In genomic region chr9:31849387-31849786, GRCm38 (mm10) we compare ENCODE assay signal across 21 mouse cellular contexts.
DNase-seq lines count a peak whose midpoint lies in the region; ATAC-seq and TF ChIP-seq lines count a peak whose summit lies in the region.
"Had no signal": no experiment of that assay in that cellular context is flagged by ENCODE, and none has a peak within 500 bp of the region (broad histone marks: within the 10 kb centered on the region; RNA-seq: fewer than 3 reads in every experiment).

No protein-coding gene starts in this region.

- intact Hi-C loops in heart, postnatal 10 days (cut with DNase I), result no loop called here

- TF ChIP-seq POLR2A in small intestine, adult 2 months (IDR thresholded peaks at IDR 0.05; ENCODE audit: low read depth, low read length), result no peak

- no peak overlapping the region for H3K4me2 ChIP-seq in limb, embryonic 13.5 days (replicated peaks)
- no peak overlapping the region for H3K4me2 ChIP-seq in intestine, embryonic 15.5 days (replicated peaks)
- no peak overlapping the region for H3K4me2 ChIP-seq in forebrain, embryonic 13.5 days
- H3K4me2 ChIP-seq: embryonic facial prominence, embryonic 13.5 days had no signal

- no peak for TF ChIP-seq CTCF in small intestine, adult 2 months (IDR thresholded peaks at IDR 0.05; ENCODE audit: extremely low read depth, insufficient read length, insufficient replicate concordance, low read depth, low read length)

- H3K4me3 ChIP-seq in heart, embryonic 10.5 days, result no peak overlapping the region
- no peak overlapping the region for H3K4me3 ChIP-seq in limb, embryonic 13.5 days
- H3K4me3 ChIP-seq in limb, embryonic 10.5 days, result no peak overlapping the region
- no peak overlapping the region for H3K4me3 ChIP-seq in intestine, embryonic 15.5 days (replicated peaks)
- H3K4me3 ChIP-seq in small intestine, adult 2 months (ENCODE audit: low read depth, low read length), result no peak overlapping the region
- H3K4me3 ChIP-seq in forebrain, embryonic 13.5 days, result no peak overlapping the region
- H3K4me3 ChIP-seq: embryonic facial prominence, embryonic 13.5 days had no signal

- peak; percentile 66 for DNase-seq in heart, embryonic 10.5 days (ENCODE audit: low spot score)
- no peak for DNase-seq in heart, postnatal 10 days
- DNase-seq in limb, embryonic 10.5 days (ENCODE audit: low spot score), result no peak
- DNase-seq in ovary, postnatal 14 days (ENCODE audit: low spot score), result no peak
- DNase-seq: adrenal gland, adult 8-10 months; adrenal gland, postnatal 14 days; adrenal gland, postnatal 36 days; cerebellum, adult 11-12 months; cerebellum, adult 2 months; cerebellum, adult 9-10 months; cerebellum, postnatal 10 days; cerebellum, postnatal 25 days had no signal

- WGBS in heart, embryonic 10.5 days, result 84% methylated on average over 7 of the region's 7 CpGs
- WGBS in limb, embryonic 13.5 days, result 58% methylated on average over 7 of the region's 7 CpGs
- WGBS in limb, embryonic 10.5 days, result 77% methylated on average over 7 of the region's 7 CpGs
- 60% methylated on average over 7 of the region's 7 CpGs for WGBS in intestine, embryonic 15.5 days
- WGBS in small intestine, adult 2 months, result 28% methylated on average over 7 of the region's 7 CpGs
- 74% methylated on average over 7 of the region's 7 CpGs for WGBS in forebrain, embryonic 13.5 days

- H3K9ac ChIP-seq in limb, embryonic 13.5 days, result no peak overlapping the region
- no peak overlapping the region for H3K9ac ChIP-seq in intestine, embryonic 15.5 days
- no peak overlapping the region for H3K9ac ChIP-seq in forebrain, embryonic 13.5 days
- H3K9ac ChIP-seq: embryonic facial prominence, embryonic 13.5 days had no signal

- H3K9me3 ChIP-seq in heart, embryonic 10.5 days, result no peaks in the 10 kb centered on the region
- H3K9me3 ChIP-seq in limb, embryonic 13.5 days, result no peaks in the 10 kb centered on the region
- H3K9me3 ChIP-seq in limb, embryonic 10.5 days (replicated peaks), result no peaks in the 10 kb centered on the region
- no peaks in the 10 kb centered on the region for H3K9me3 ChIP-seq in intestine, embryonic 15.5 days
- H3K9me3 ChIP-seq in forebrain, embryonic 13.5 days (replicated peaks), result no peaks in the 10 kb centered on the region
- H3K9me3 ChIP-seq: embryonic facial prominence, embryonic 13.5 days had no signal

- ATAC-seq in limb, embryonic 13.5 days (ENCODE audit: low FRiP score, low read depth), result peak; percentile 28; the same call in 1 of the 2 replicates
- peak; percentile 60 for ATAC-seq in intestine, embryonic 15.5 days
- no peak for ATAC-seq in forebrain, embryonic 13.5 days
- ATAC-seq: activated CD4-positive, CD25-positive, alpha-beta regulatory T cell, adult 4 months; forebrain, embryonic 14.5 days; forebrain, embryonic 16.5 days; Patski had no signal

- no peaks in the 10 kb centered on the region for H3K36me3 ChIP-seq in heart, embryonic 10.5 days
- H3K36me3 ChIP-seq in limb, embryonic 13.5 days, result no peaks in the 10 kb centered on the region
- H3K36me3 ChIP-seq in limb, embryonic 10.5 days, result no peaks in the 10 kb centered on the region
- no peaks in the 10 kb centered on the region for H3K36me3 ChIP-seq in intestine, embryonic 15.5 days
- H3K36me3 ChIP-seq in small intestine, adult 2 months (ENCODE audit: control insufficient read depth, insufficient read depth, low read length), result peaks cover 6% of the 10 kb centered on the region
- H3K36me3 ChIP-seq in forebrain, embryonic 13.5 days (ENCODE audit: poor library complexity, severe bottlenecking), result no peaks in the 10 kb centered on the region
- H3K36me3 ChIP-seq: embryonic facial prominence, embryonic 13.5 days had no signal

- peaks cover 10% of the 10 kb centered on the region; the same call in 1 of the 2 replicates for H3K27me3 ChIP-seq in heart, embryonic 10.5 days (ENCODE audit: insufficient read depth, poor library complexity, severe bottlenecking)
- H3K27me3 ChIP-seq in limb, embryonic 13.5 days, result no peaks in the 10 kb centered on the region
- H3K27me3 ChIP-seq in limb, embryonic 10.5 days (ENCODE audit: low read depth, poor library complexity, severe bottlenecking), result no peaks in the 10 kb centered on the region
- H3K27me3 ChIP-seq in intestine, embryonic 15.5 days (replicated peaks), result no peaks in the 10 kb centered on the region
- H3K27me3 ChIP-seq in small intestine, adult 2 months (ENCODE audit: control insufficient read depth, insufficient read depth, low read length), result no peaks in the 10 kb centered on the region
- no peaks in the 10 kb centered on the region for H3K27me3 ChIP-seq in forebrain, embryonic 13.5 days

- no peak overlapping the region for H3K27ac ChIP-seq in heart, embryonic 10.5 days
- no peak overlapping the region for H3K27ac ChIP-seq in limb, embryonic 13.5 days
- no peak overlapping the region for H3K27ac ChIP-seq in limb, embryonic 10.5 days
- 0 out of 2 replicates have a peak overlapping the region, but pooled peaks have one; percentile 38 for H3K27ac ChIP-seq in intestine, embryonic 15.5 days
- H3K27ac ChIP-seq in small intestine, adult 2 months (ENCODE audit: insufficient read depth, low read depth, low read length), result peak overlapping the region; percentile 60
- H3K27ac ChIP-seq in forebrain, embryonic 13.5 days, result no peak overlapping the region
- H3K27ac ChIP-seq: embryonic facial prominence, embryonic 13.5 days had no signal

- H3K4me1 ChIP-seq in heart, embryonic 10.5 days, result no peaks in the 10 kb centered on the region
- H3K4me1 ChIP-seq in limb, embryonic 13.5 days, result 0 out of 2 replicates have a peak, but pooled peaks cover 3% of the 10 kb centered on the region
- peaks cover 9% of the 10 kb centered on the region for H3K4me1 ChIP-seq in limb, embryonic 10.5 days
- H3K4me1 ChIP-seq in intestine, embryonic 15.5 days (replicated peaks), result 0 out of 2 replicates have a peak, but pooled peaks cover 3% of the 10 kb centered on the region
- peaks cover 27% of the 10 kb centered on the region for H3K4me1 ChIP-seq in small intestine, adult 2 months (ENCODE audit: control insufficient read depth, insufficient read depth, insufficient read length, low read length)
- no peaks in the 10 kb centered on the region for H3K4me1 ChIP-seq in forebrain, embryonic 13.5 days
- H3K4me1 ChIP-seq: embryonic facial prominence, embryonic 13.5 days had no signal

Comparison
In these comparisons a context has a peak if more than half of its experiments do, and no peak if none do; other contexts are left out.
1. H3K27ac ChIP-seq: peak in intestine, embryonic 15.5 days (single experiment) and small intestine, adult 2 months (single experiment); none in heart, embryonic 10.5 days (single experiment), limb, embryonic 13.5 days (single experiment), limb, embryonic 10.5 days (single experiment) and forebrain, embryonic 13.5 days (single experiment).